In the genomic region with DNA sequence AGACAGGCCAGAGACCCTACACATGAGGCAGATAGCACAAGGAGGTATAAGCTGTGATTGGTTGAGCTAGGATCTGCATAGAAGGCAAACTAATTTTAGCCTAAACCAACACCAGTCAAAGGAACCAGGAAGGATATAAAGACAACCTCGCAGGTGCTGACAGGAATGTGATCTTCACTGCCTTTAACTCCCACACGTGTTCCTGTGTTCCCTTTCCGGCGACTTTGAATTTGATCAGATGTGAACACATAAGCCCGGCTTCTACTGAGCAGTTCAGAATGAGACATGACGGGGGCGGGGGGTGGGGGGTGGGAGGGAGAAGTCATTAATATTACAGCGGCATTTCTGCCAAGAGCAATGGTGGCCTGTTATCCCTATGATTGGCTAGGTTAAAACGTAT, we compare ENCODE assay signal across 16 mouse cellular contexts.
DNase-seq lines count a peak whose midpoint lies in the region; ATAC-seq lines count a peak whose summit lies in the region.
"Had no signal": no experiment of that assay in that cellular context is flagged by ENCODE, and none has a peak within 500 bp of the region (broad histone marks: within the 10 kb centered on the region; RNA-seq: fewer than 3 reads in every experiment).

No protein-coding gene starts in this region.

- 37% methylated on average over 9 of the region's 9 CpGs for WGBS in heart, embryonic 14.5 days
- WGBS in embryonic facial prominence, embryonic 15.5 days: 48% methylated on average over 9 of the region's 9 CpGs
- WGBS in forebrain, embryonic 16.5 days: 42% methylated on average over 9 of the region's 9 CpGs

- H3K36me3 ChIP-seq in heart, embryonic 14.5 days (ENCODE audit: control insufficient read depth, insufficient read depth, low read length): no peaks in the 10 kb centered on the region
- H3K36me3 ChIP-seq in embryonic facial prominence, embryonic 15.5 days: no peaks in the 10 kb centered on the region
- no peaks in the 10 kb centered on the region for H3K36me3 ChIP-seq in forebrain, embryonic 16.5 days (ENCODE audit: control insufficient read depth, insufficient read depth)
- H3K36me3 ChIP-seq: embryonic facial prominence, embryonic 13.5 days; limb, embryonic 15.5 days; lung, embryonic 15.5 days had no signal

- H3K27me3 ChIP-seq in heart, embryonic 14.5 days (ENCODE audit: control insufficient read depth, insufficient read depth, low read length): no peaks in the 10 kb centered on the region
- H3K27me3 ChIP-seq in embryonic facial prominence, embryonic 15.5 days: no peaks in the 10 kb centered on the region
- H3K27me3 ChIP-seq in forebrain, embryonic 16.5 days (replicated peaks; ENCODE audit: control insufficient read depth, insufficient read depth, low read length): no peaks in the 10 kb centered on the region
- H3K27me3 ChIP-seq: embryonic facial prominence, embryonic 13.5 days; limb, embryonic 15.5 days; lung, embryonic 15.5 days; megakaryocyte, embryonic 14.5 days had no signal

- H3K9me3 ChIP-seq in heart, embryonic 14.5 days (ENCODE audit: control insufficient read depth, low read length): no peaks in the 10 kb centered on the region
- H3K9me3 ChIP-seq in embryonic facial prominence, embryonic 15.5 days (replicated peaks): no peaks in the 10 kb centered on the region
- H3K9me3 ChIP-seq in forebrain, embryonic 16.5 days (ENCODE audit: control insufficient read depth, low read length): no peaks in the 10 kb centered on the region
- H3K9me3 ChIP-seq: embryonic facial prominence, embryonic 13.5 days; limb, embryonic 15.5 days; lung, embryonic 15.5 days had no signal

- H3K27ac ChIP-seq in heart, embryonic 14.5 days (replicated peaks in 1 of 2; ENCODE audit: control insufficient read depth in 1 of 2, insufficient read depth in 1 of 2, low read depth in 2 of 2, low read length in 2 of 2): peak overlapping the region in 1 of 2 experiments; percentile 37; a peak in 2 of 4 replicates
- 0 out of 2 replicates have a peak overlapping the region, but pooled peaks have one; percentile 51 for H3K27ac ChIP-seq in embryonic facial prominence, embryonic 15.5 days (replicated peaks)
- H3K27ac ChIP-seq in forebrain, embryonic 16.5 days (ENCODE audit: low read length): peak overlapping the region; percentile 59; the same call in 1 of the 2 replicates
- H3K27ac ChIP-seq: embryonic facial prominence, embryonic 13.5 days; lung, embryonic 15.5 days had no signal

- peaks cover 8 to 15% of the 10 kb centered on the region in 2 experiments for H3K4me1 ChIP-seq in heart, embryonic 14.5 days (ENCODE audit: control insufficient read depth in 2 of 2, insufficient read depth in 2 of 2, low read length in 2 of 2)
- peaks cover 22% of the 10 kb centered on the region for H3K4me1 ChIP-seq in embryonic facial prominence, embryonic 15.5 days
- H3K4me1 ChIP-seq in forebrain, embryonic 16.5 days (replicated peaks; ENCODE audit: control insufficient read depth, insufficient read depth, low read length): peaks cover 19% of the 10 kb centered on the region
- H3K4me1 ChIP-seq: megakaryocyte, embryonic 14.5 days had no signal

- H3K4me3 ChIP-seq in heart, embryonic 14.5 days (ENCODE audit: control insufficient read depth in 1 of 2, insufficient read depth in 1 of 2, low read depth in 1 of 2, low read length in 2 of 2): no peak overlapping the region
- H3K4me3 ChIP-seq in embryonic facial prominence, embryonic 15.5 days (replicated peaks): no peak overlapping the region
- H3K4me3 ChIP-seq in forebrain, embryonic 16.5 days (replicated peaks; ENCODE audit: low read length): no peak overlapping the region
- H3K4me3 ChIP-seq: embryonic facial prominence, embryonic 13.5 days; limb, embryonic 15.5 days; lung, embryonic 15.5 days; megakaryocyte, embryonic 14.5 days had no signal

- H3K9ac ChIP-seq in heart, embryonic 14.5 days (ENCODE audit: low read length): no peak overlapping the region
- no peak overlapping the region for H3K9ac ChIP-seq in embryonic facial prominence, embryonic 15.5 days
- H3K9ac ChIP-seq in forebrain, embryonic 16.5 days (replicated peaks; ENCODE audit: low read depth, low read length): no peak overlapping the region
- H3K9ac ChIP-seq: embryonic facial prominence, embryonic 13.5 days; limb, embryonic 15.5 days; lung, embryonic 15.5 days had no signal

- peak overlapping the region; percentile 36 for H3K4me2 ChIP-seq in heart, embryonic 14.5 days (ENCODE audit: low read length)
- no peak overlapping the region for H3K4me2 ChIP-seq in embryonic facial prominence, embryonic 15.5 days (replicated peaks)
- 0 out of 2 replicates have a peak overlapping the region, but pooled peaks have one; percentile 14 for H3K4me2 ChIP-seq in forebrain, embryonic 16.5 days (ENCODE audit: low read length)
- H3K4me2 ChIP-seq: embryonic facial prominence, embryonic 13.5 days; limb, embryonic 15.5 days; lung, embryonic 15.5 days had no signal

- DNase-seq in heart, postnatal 4 days: no peak
- DNase-seq in layer of hippocampus, adult 9-11 months: peak; percentile 37
- no peak for DNase-seq in layer of hippocampus, postnatal 14 days (ENCODE audit: low spot score in 2 of 2)
- DNase-seq in cerebellum, postnatal 10 days: no peak
- DNase-seq: cerebellum, adult 9-10 months; kidney, adult 2 months had no signal

- ATAC-seq in heart, embryonic 14.5 days (ENCODE audit: insufficient number of reproducible peaks, insufficient read depth, low FRiP score, low read depth): no peak
- ATAC-seq in embryonic facial prominence, embryonic 15.5 days (ENCODE audit: insufficient number of reproducible peaks, low FRiP score, low TSS enrichment, low read depth): no peak
- ATAC-seq in forebrain, embryonic 16.5 days: peak; percentile 12; the same call in 1 of the 2 replicates
- ATAC-seq in cerebellum, adult (ENCODE audit: insufficient number of reproducible peaks, low FRiP score, low TSS enrichment): no peak
- ATAC-seq: activated CD4-positive, CD25-positive, alpha-beta regulatory T cell, adult 4 months; CD4-positive, CD25-positive, alpha-beta regulatory T cell, adult 4 months had no signal
